Mouse (Mus musculus) heart, adult 2 months (tissue): ENCODE data around the gene Olfml3. TPM values are rescaled to one million over a fixed set of nuclear protein-coding genes. Genes with fewer than 3 reads are reported as not detected.

Experiments used
- DNase-seq, 2 experiments: peaks; one replicate each; pipeline ENCODE4 v3.0.0; 2021
- H3K27ac ChIP-seq: fragments of 200-600 bp; 2 replicates; pipeline ENCODE4 v1.8.1; 2022
- H3K27me3 ChIP-seq: fragments of 200-500 bp; 2 replicates; pipeline ENCODE4 v1.6.1; 2012; ENCODE audit warnings: mild to moderate bottlenecking, low read length, inconsistent platforms, mixed read lengths; ENCODE audit not compliant: control insufficient read depth, insufficient read depth
- H3K36me3 ChIP-seq: fragments of 200-500 bp; 2 replicates; pipeline ENCODE4 v1.6.1; 2012; ENCODE audit warnings: low read length, inconsistent platforms; ENCODE audit not compliant: control insufficient read depth, insufficient read depth
- H3K4me1 ChIP-seq: fragments of 200-500 bp; 2 replicates; pipeline ENCODE4 v1.6.1; 2011; ENCODE audit warnings: low read length; ENCODE audit not compliant: control insufficient read depth, insufficient read depth
- H3K4me3 ChIP-seq: fragments of 200-600 bp; 2 replicates; pipeline ENCODE4 v1.8.1; 2022
- H3K79me2 ChIP-seq: fragments of 200-500 bp; replicated peaks from 2 replicates; pipeline ENCODE4 v1.6.1; 2012; ENCODE audit warnings: mild to moderate bottlenecking, inconsistent platforms, low read length, moderate library complexity, mixed read lengths; ENCODE audit not compliant: control insufficient read depth, insufficient read depth
- H3K9ac ChIP-seq: fragments of 200-500 bp; 2 replicates; pipeline ENCODE4 v1.6.1; 2012; ENCODE audit warnings: low read depth, mild to moderate bottlenecking, control low read depth, inconsistent platforms, low read length, mixed read lengths
- CTCF ChIP-seq: fragments of 200-600 bp; IDR thresholded peaks from 2 replicates; pipeline ENCODE4 v1.8.1; 2022; ENCODE audit warnings: antibody characterized with exemption, mild to moderate bottlenecking, moderate library complexity
- EP300 ChIP-seq: fragments of 200-500 bp; IDR thresholded peaks from 2 replicates; pipeline ENCODE4 v1.6.1; 2011; ENCODE audit warnings: low read depth, low read length, control low read depth; ENCODE audit not compliant: insufficient read depth
- POLR2A ChIP-seq: fragments of 200-500 bp; IDR thresholded peaks from 2 replicates; pipeline ENCODE4 v1.6.1; 2011; ENCODE audit warnings: mild to moderate bottlenecking, low read depth, low read length, control low read depth; ENCODE audit not compliant: insufficient read depth
- WGBS: fragments of 180-500 bp; shearing (Covaris S2); methylation state at CpG from one replicate; pipeline ENCODE4 v1.1.7; 2018; 5-methylcytosine and 5-hydroxymethylcytosine counted together
- intact Hi-C: fragments of 180-260 bp; cut with DNase I; formaldehyde crosslinking; loops from one replicate; pipeline ENCODE4 v1.15.1; 2025
- polyA plus RNA-seq: library from polyadenylated mRNA; depleted of rRNA; stranded (reverse); fragments of >200 nt; gene quantifications from 2 replicates; pipeline ENCODE4 v1.2.3, GENCODE M21; 2012
- total RNA-seq, 2 experiments: library from RNA; stranded (reverse); gene quantifications; 2 replicates each; pipeline ENCODE4 v1.2.3; 2021

The Olfml3 gene
- total and polyA plus RNA-seq, 3 experiments, result 5.7 to 11.7 (median 6.0) TPM

DNA sequence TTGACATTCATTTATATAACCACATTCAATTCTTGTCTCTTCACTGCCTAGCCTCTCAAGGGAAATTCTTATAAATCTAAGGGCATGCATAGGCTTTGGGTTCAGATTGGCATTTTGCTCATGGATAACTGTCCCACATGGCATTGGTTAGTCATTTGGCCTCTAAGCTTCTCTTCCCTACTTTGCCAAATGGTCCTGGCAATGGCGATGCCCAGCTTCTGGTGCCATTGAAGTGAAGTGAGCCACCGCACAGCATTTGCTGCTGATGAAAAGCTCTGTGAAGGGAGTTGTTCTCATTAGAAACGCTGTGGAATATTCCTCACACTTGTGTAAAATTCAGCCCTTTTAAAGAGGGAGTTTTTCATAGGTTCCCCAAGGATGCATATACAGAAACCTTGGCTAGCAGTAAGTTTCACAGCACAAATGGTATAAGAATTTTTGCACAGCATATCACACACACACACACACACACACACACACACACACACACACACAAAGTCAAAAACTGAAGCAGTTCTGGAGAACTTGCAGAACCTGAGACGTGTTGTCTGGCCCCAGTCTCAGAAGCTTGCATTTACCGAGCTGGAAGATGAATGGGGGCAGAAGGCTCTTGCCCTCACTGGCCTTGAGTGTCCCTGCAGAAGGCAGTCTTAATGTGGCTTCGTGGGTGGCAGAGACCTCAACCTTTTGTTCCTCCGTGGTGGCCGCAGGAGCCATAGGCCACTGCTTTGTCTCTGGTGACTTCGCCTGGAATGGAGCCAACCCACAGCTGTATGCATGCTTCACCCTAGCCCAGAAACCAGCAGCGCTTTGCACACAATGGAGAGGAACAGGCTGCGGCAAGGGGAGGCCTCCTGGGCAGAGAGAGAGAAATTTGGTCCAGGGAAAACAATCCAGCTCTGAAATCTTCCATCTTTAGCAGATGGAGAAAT is 21.8 kb downstream of the Olfml3 start:
- H3K27ac ChIP-seq, result no peak overlapping the region
- peak; percentile 42 to 51 for DNase-seq
- H3K36me3 ChIP-seq, result no peaks in the 10 kb centered on the region
- intact Hi-C loops, result no loop called here
- TF ChIP-seq CTCF, result no peak
- TF ChIP-seq EP300, result no peak
- no peak for TF ChIP-seq POLR2A
- no peaks in the 10 kb centered on the region for H3K27me3 ChIP-seq
- no peak overlapping the region for H3K4me3 ChIP-seq
- no peaks in the 10 kb centered on the region for H3K79me2 ChIP-seq
- H3K4me1 ChIP-seq, result no peaks in the 10 kb centered on the region; the same call in 1 of the 2 replicates
- WGBS, result 44% methylated on average over 11 of the region's 11 CpGs
- H3K9ac ChIP-seq, result no peak overlapping the region

DNA sequence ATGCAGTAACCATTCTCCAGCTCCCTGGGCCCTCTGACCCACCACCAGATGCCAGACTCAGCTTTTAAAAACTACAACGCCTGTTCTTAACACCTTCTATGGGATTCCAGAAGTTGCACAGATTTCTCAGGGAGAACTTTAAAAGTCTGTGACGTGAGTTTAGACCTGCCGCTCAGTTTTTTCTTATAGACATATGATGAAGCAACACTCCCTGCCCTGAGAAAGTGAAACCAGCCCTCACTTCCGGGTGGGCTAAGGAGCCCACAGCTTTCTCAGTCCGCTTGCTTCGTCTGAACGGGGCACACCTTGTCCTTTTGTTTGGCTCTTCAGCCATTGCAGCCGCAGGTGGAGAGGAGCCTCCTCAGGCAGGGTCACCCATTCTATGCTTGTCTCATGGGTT is 22.9 kb downstream of the Olfml3 start:
- no peaks in the 10 kb centered on the region; the same call in 1 of the 2 replicates for H3K4me1 ChIP-seq
- H3K79me2 ChIP-seq, result no peaks in the 10 kb centered on the region
- WGBS, result 78% methylated on average over 8 of the region's 8 CpGs
- H3K4me3 ChIP-seq, result no peak overlapping the region
- no peak overlapping the region for H3K9ac ChIP-seq
- intact Hi-C loops, result no loop called here
- no peaks in the 10 kb centered on the region for H3K27me3 ChIP-seq
- no peaks in the 10 kb centered on the region for H3K36me3 ChIP-seq
- DNase-seq, result no peak
- TF ChIP-seq CTCF (no peak), POLR2A (no peak), EP300 (no peak)
- no peak overlapping the region for H3K27ac ChIP-seq

DNA sequence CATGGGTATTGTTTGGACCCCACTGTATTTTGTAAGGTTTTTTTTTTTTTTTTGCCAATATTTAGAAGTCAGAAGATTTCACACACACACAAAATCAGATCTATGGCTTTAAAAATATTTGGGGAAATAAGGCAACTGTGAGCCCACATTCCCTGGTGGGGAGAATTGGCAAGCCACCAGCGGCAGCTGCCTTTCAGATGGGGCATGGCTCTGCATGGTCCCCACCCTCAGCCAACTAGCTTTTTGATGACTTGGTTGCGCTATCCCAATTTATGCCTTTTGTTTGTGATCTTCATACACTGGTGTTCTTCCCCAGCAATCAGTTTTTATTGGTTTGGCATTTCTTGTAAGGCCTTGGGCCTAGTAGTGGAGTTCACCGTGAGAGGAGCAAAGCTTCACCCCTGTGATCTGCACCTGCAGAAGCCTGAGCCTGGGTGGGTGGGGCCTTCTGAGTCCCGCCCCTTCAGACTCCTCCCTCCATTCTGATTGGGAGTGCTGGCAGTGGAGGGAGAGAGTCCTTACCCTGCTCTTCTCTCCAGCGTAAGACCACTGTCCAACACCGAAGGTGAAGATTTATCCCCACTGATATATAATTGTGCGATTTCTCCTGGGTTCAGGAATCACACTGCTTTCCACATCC is 23.4 kb downstream of the Olfml3 start:
- Histone ChIP-seq H3K79me2 (no peaks in the 10 kb centered on the region), H3K36me3 (no peaks in the 10 kb centered on the region), H3K27ac (no peak overlapping the region), H3K4me3 (no peak overlapping the region), H3K4me1 (no peaks in the 10 kb centered on the region; the same call in 1 of the 2 replicates), H3K9ac (no peak overlapping the region), H3K27me3 (no peaks in the 10 kb centered on the region)
- WGBS, result 72% methylated on average over 7 of the region's 7 CpGs
- TF ChIP-seq CTCF, result no peak
- TF ChIP-seq EP300, result no peak
- no peak for TF ChIP-seq POLR2A
- DNase-seq, result no peak
- intact Hi-C loops, result no loop called here

DNA sequence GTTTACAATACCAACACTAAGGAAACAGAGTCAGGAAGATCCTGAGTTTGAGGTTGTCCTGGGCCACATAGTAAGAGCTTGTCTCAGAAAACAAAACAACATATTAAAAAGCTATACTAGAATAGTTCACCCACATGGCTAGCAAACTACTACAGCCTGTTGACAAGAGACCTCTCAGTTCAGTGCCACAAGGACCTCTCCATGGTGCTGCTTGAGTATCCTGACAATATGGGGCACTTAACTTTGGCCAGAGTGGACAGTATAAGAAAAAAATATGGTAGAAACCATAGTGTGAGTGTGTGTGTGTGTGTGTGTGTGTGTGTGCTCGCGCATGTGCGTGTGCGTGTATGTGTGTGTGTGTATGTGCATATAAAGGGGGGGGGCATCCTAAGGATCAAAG is 25.6 kb downstream of the Olfml3 start:
- 89% methylated on average over 4 of the region's 4 CpGs for WGBS

DNA sequence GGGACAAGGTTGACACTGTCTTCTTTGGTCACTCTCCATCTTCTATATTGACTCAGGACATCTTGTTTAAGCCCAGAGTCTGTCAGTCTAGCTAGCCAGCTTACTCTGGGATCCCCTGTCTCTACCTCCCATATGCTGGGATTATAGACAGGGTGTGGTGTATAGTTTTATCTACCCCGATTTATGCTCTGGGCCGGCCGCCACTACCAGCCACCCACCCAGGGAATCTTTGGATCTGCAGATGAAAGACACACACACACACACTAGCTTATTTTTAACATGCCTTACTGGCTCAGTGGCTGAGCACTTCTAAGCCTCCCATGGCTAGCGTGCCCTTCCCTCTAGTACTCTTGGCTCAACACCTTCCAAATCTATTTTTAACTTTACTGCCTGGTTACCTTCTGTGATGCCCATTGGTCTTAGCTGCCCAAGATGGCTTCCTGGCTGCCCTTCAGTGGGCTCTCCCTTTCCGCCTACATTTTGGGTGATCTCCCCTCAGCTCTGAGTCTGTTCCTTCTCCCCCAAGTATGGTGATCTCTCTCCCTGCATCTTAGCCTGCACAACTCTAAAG is 28.2 kb downstream of the Olfml3 start:
- H3K4me3 ChIP-seq, result no peak overlapping the region
- no peaks in the 10 kb centered on the region for H3K36me3 ChIP-seq
- H3K27ac ChIP-seq, result no peak overlapping the region
- DNase-seq, result no peak
- H3K9ac ChIP-seq, result no peak overlapping the region
- H3K27me3 ChIP-seq, result no peaks in the 10 kb centered on the region
- H3K4me1 ChIP-seq, result no peaks in the 10 kb centered on the region
- WGBS, result 68% methylated on average over 5 of the region's 5 CpGs
- intact Hi-C loops, result no loop called here
- TF ChIP-seq EP300 (no peak), POLR2A (no peak)
- no peaks in the 10 kb centered on the region for H3K79me2 ChIP-seq

More for the DNA sequence above, 25.6 kb downstream of the Olfml3 start:
- TF ChIP-seq EP300, result no peak
- no peak for TF ChIP-seq POLR2A
- TF ChIP-seq CTCF, result no peak
- H3K27ac ChIP-seq, result no peak overlapping the region
- intact Hi-C loops, result no loop called here
- no peaks in the 10 kb centered on the region for H3K27me3 ChIP-seq
- no peak overlapping the region for H3K9ac ChIP-seq
- DNase-seq, result no peak
- H3K4me3 ChIP-seq, result no peak overlapping the region
- no peaks in the 10 kb centered on the region for H3K79me2 ChIP-seq
- no peaks in the 10 kb centered on the region for H3K36me3 ChIP-seq
- no peaks in the 10 kb centered on the region; the same call in 1 of the 2 replicates for H3K4me1 ChIP-seq
